Mouse (Mus musculus): ENCODE measurements around the gene Gdpd3.

DNA sequence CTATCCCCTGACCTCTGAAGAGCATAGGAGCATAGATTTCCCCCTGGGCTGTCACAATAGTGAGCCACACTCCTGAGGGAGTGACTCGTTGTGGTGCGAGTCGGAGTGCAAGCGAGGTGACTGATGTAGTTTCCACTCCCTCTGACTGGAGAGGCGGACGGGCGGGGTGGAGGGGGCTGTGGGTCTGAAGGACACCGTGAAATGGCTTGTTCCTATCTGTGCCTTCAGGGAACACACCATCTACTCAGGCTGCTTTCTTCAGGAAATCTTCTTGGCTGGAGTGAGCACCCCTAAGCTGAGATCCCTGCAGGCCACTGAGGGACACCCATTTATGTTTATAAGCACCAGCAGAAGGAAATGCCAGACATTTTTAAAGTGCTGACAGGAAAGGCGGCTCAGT is 56.6 kb downstream of the Gdpd3 start:
- TF ChIP-seq POLR2A (IDR thresholded peaks at IDR 0.05; ENCODE audit: low read depth, low read length) (no peak), CTCF (IDR thresholded peaks at IDR 0.05; ENCODE audit: extremely low read depth, insufficient read length, insufficient replicate concordance, low read depth, low read length) (no peak)

Measured in small intestine, adult 2 months (tissue).